Mouse (Mus musculus) midbrain, postnatal 0 days (tissue): ENCODE measurements around the gene Cbx4. TPM values are rescaled to one million over a fixed set of nuclear protein-coding genes. Genes with fewer than 3 reads are reported as not detected.
A peak's percentile ranks its signal among the peaks of the same experiment; 100 is the strongest.

ENCODE experiments used
- ATAC-seq: fragments of 200-750 bp; cut with Nextera tagmentation; 2 replicates; pipeline ENCODE4 v1.8.0; 2017; ENCODE audit warnings: moderate number of reproducible peaks, mild to moderate bottlenecking, moderate TSS enrichment, moderate library complexity; ENCODE audit not compliant: low FRiP score
- DNase-seq: peaks from one replicate; pipeline ENCODE4 v3.0.0-alpha.2; 2015; ENCODE audit warnings: low spot score
- H3K27ac ChIP-seq: fragments of 300-500 bp; sonication (generic); 2 replicates; pipeline ENCODE4 v1.5.1; 2014; ENCODE audit warnings: low read depth, mild to moderate bottlenecking, low read length, mixed read lengths
- H3K27me3 ChIP-seq: fragments of 300-500 bp; sonication (generic); 2 replicates; pipeline ENCODE4 v1.6.1; 2014; ENCODE audit warnings: low read length, control low read depth, mixed read lengths; ENCODE audit not compliant: insufficient read depth
- H3K36me3 ChIP-seq: fragments of 300-500 bp; sonication (generic); 2 replicates; pipeline ENCODE4 v1.6.1; 2014; ENCODE audit warnings: low read length, control low read depth, mixed read lengths; ENCODE audit not compliant: insufficient read depth
- H3K4me1 ChIP-seq: fragments of 300-500 bp; sonication (generic); 2 replicates; pipeline ENCODE4 v1.6.1; 2014; ENCODE audit warnings: mild to moderate bottlenecking, control low read depth, antibody characterized with exemption, low read length, mixed read lengths; ENCODE audit not compliant: insufficient read depth
- H3K4me2 ChIP-seq: fragments of 300-500 bp; sonication (generic); 2 replicates; pipeline ENCODE4 v1.6.1; 2014; ENCODE audit warnings: low read depth, mild to moderate bottlenecking, low read length, mixed read lengths; ENCODE audit not compliant: poor library complexity, severe bottlenecking
- H3K4me3 ChIP-seq: fragments of 300-500 bp; sonication (generic); 2 replicates; pipeline ENCODE4 v1.5.1; 2014; ENCODE audit warnings: low read depth, mild to moderate bottlenecking, low read length, moderate library complexity
- H3K9ac ChIP-seq: fragments of 300-500 bp; sonication (generic); replicated peaks from 2 replicates; pipeline ENCODE4 v1.6.1; 2014; ENCODE audit warnings: mild to moderate bottlenecking, low read length, moderate library complexity, mixed read lengths; ENCODE audit not compliant: poor library complexity, severe bottlenecking
- H3K9me3 ChIP-seq: fragments of 300-500 bp; sonication (generic); 2 replicates; pipeline ENCODE4 v1.6.1; 2016; ENCODE audit warnings: low read length, control low read depth
- CTCF ChIP-seq: IDR thresholded peaks from 2 replicates; pipeline ENCODE4 v1.5.1; 2016; ENCODE audit warnings: antibody characterized with exemption, mild to moderate bottlenecking
- WGBS: fragments of 180-500 bp; shearing (Covaris S2); extraction: QIAGEN DNeasy Blood & Tissue Kit; methylation state at CpG from one replicate; pipeline ENCODE4 v1.1.7; 2014; 5-methylcytosine and 5-hydroxymethylcytosine counted together
- polyA plus RNA-seq: library from polyadenylated mRNA; unstranded; fragments of >200 nt; fragmentation: Nextera tagmentation; extraction: Ambion mirVana; gene quantifications from 2 replicates; pipeline ENCODE4 v1.2.1, GENCODE M21; 2015
- total RNA-seq: library from RNA; depleted of rRNA; stranded (reverse); fragments of >200 nt; gene quantifications from 2 replicates; pipeline ENCODE4 v1.2.3, GENCODE M21; 2014

The Cbx4 gene
- total and polyA plus RNA-seq, 2 experiments from 2014 or later = 30.5 to 53.4 TPM

GRCm38 (mm10) chr11:119053738-119054350, 32.2 kb downstream of the Cbx4 start:
- DNase-seq = peak; percentile 89
- Histone ChIP-seq H3K36me3 (no peaks in the 10 kb centered on the region), H3K4me3 (peak overlapping the region; percentile 43), H3K27ac (peak overlapping the region; percentile 92), H3K9ac (peak overlapping the region; percentile 70), H3K27me3 (peaks cover 28% of the 10 kb centered on the region), H3K9me3 (no peaks in the 10 kb centered on the region), H3K4me1 (peaks cover 43% of the 10 kb centered on the region), H3K4me2 (peak overlapping the region; percentile 98)
- TF ChIP-seq CTCF = no peak
- WGBS = under 1% methylated on average over 32 of the region's 35 CpGs
- ATAC-seq = peak; percentile 67

DNA sequence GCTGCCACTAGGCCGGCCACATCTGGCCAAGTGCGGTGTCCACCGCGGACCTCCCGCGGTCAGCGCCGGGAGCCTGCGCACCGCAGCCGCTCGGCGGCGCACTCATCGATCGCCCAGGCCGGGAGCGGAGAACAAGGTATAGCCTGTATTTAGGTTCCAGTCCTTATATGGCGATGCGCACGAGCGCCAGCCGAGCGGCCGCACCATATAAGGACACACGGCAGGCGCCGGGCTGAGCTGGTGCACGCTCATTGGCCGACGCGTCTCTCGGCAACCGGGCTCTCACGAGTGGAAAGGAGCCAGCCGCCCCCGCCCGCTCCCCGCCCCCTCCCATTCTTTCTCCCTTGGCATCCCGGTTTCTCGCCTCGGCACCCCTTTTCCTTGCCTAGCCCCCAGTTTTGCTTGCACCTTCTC, 32.8 kb downstream of the Cbx4 start:
- Histone ChIP-seq H3K9ac (peak overlapping the region; percentile 70), H3K4me2 (peak overlapping the region; percentile 98), H3K36me3 (no peaks in the 10 kb centered on the region), H3K27me3 (peaks cover 25% of the 10 kb centered on the region), H3K4me1 (peaks cover 37% of the 10 kb centered on the region), H3K9me3 (no peaks in the 10 kb centered on the region), H3K4me3 (peak overlapping the region; percentile 43), H3K27ac (peak overlapping the region; percentile 92)
- ATAC-seq (peak; percentile 91), DNase-seq (peak; percentile 97)
- TF ChIP-seq CTCF = peak; percentile 62
- under 1% methylated on average over 40 of the region's 42 CpGs for WGBS

GRCm38 (mm10) chr11:119052661-119053256, 33.3 kb downstream of the Cbx4 start:
- DNase-seq = no peak
- Histone ChIP-seq H3K4me3 (peak overlapping the region; percentile 43), H3K4me2 (peak overlapping the region; percentile 98), H3K4me1 (peaks cover 32% of the 10 kb centered on the region), H3K9me3 (no peaks in the 10 kb centered on the region), H3K36me3 (no peaks in the 10 kb centered on the region), H3K27ac (peak overlapping the region; percentile 92), H3K27me3 (peaks cover 25% of the 10 kb centered on the region), H3K9ac (peak overlapping the region; percentile 54; the same call in 1 of the 2 replicates)
- ATAC-seq = no peak
- WGBS = 2% methylated on average over 13 of the region's 13 CpGs
- TF ChIP-seq CTCF = no peak

DNA sequence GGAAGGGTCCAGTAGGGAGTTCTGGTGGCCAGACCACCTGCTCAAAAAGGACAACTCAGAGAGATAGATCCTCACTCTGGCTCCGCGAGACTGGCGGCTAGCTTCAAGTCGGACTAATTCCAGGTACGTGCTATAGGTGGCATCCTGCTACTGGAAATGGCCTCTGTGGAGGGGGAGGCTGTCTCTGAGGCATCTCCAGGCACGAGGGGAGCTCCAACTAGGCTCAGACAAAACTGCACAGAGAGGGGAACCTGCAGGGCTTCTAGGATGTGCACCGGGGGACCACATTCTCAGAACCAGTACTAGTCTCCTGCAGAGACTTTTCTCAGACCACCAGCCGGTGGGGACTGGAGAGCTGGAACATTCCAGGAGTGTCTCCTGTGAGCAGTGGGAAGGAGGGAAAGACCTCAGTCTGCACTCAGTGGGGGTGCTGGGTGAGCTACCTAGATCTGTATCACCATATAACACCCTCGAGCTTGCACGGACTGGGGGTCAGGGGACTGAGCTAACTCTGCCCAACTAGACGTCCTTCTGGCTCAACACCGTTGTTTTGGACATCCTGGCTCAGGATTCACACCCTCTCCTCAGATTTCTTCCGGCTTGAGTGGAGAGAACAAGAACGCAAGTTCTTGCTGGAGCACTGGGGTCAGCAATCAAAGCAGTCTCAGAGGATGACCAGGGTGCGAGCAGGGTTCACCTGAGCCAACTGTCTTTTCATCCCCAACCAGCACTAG, 33.9 kb downstream of the Cbx4 start:
- Histone ChIP-seq H3K4me2 (peak overlapping the region; percentile 98; the same call in 1 of the 2 replicates), H3K27me3 (peaks cover 27% of the 10 kb centered on the region), H3K9ac (peak overlapping the region; percentile 54; the same call in 1 of the 2 replicates), H3K4me3 (no peak overlapping the region), H3K27ac (peak overlapping the region; percentile 92; the same call in 1 of the 2 replicates), H3K36me3 (no peaks in the 10 kb centered on the region), H3K4me1 (peaks cover 25% of the 10 kb centered on the region), H3K9me3 (no peaks in the 10 kb centered on the region)
- peak; percentile 79 for DNase-seq
- no peak for ATAC-seq
- peak; percentile 84 for TF ChIP-seq CTCF
- WGBS = 5% methylated on average over 15 of the region's 15 CpGs

DNA sequence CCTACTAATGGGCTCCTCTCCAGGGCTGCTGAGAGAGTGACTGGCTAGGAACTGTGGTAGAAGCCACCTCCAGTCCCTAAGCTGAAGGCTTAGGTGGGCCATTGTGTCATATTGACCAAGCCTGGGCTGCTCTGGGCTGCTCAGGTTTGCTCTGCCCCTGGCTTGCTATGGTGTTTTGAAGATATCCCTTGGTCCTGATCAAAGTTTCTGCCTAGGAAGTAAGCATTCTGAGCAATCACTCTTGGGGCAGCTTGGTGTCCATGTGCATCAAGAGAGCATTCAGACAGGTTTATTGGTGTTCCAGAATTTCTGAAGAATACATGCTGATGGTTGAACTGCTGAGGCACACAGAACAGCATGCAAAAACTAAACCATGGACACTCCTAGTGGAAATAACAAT, 34.6 kb downstream of the Cbx4 start:
- Histone ChIP-seq H3K27me3 (peaks cover 32% of the 10 kb centered on the region), H3K4me2 (no peak overlapping the region), H3K9me3 (no peaks in the 10 kb centered on the region), H3K27ac (no peak overlapping the region), H3K9ac (no peak overlapping the region), H3K36me3 (no peaks in the 10 kb centered on the region), H3K4me3 (no peak overlapping the region), H3K4me1 (peaks cover 23% of the 10 kb centered on the region)
- no peak for ATAC-seq
- no peak for DNase-seq
- TF ChIP-seq CTCF = no peak

DNA sequence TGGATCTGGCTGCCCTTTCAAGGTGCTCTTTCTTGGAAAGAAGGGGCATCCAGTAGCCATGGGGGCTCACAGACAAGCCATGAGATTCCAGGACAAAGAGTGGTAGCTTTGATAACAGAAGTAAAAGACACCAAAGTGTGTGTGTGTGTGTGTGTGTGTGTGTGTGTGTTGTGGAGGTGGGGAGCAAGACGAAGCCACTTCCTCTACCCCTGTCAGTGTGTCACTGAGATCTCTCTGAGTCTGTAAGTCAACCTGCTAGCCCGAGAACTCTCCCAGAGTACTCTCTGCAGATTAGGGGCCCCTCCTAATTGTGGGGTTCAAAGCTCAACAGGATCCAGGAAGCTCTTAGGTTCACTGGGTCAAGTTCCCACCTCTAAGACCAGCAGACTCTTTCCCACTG, 35.7 kb downstream of the Cbx4 start:
- Histone ChIP-seq H3K9me3 (no peaks in the 10 kb centered on the region), H3K27ac (no peak overlapping the region), H3K9ac (no peak overlapping the region), H3K36me3 (no peaks in the 10 kb centered on the region), H3K4me1 (peaks cover 18% of the 10 kb centered on the region), H3K4me3 (no peak overlapping the region), H3K27me3 (peaks cover 41% of the 10 kb centered on the region), H3K4me2 (no peak overlapping the region)
- ATAC-seq (no peak), DNase-seq (no peak)
- whole genome bisulfite sequencing = 8% methylated on average over 2 of the region's 2 CpGs
- no peak for TF ChIP-seq CTCF
